Mouse (Mus musculus) hindbrain, embryonic 15.5 days (tissue): ENCODE measurements at regions not wholly inside any gene's neighbourhood (a gene's known extent, or its start where the extent isn't known, plus 50 kb on each side); places are given as distances from the start of the nearest gene placed in this dataset.
"Not testable (repeated sequence)": the region's sequence is repeated elsewhere in the genome, so short reads cannot be mapped to it uniquely, and the experiment has no call there.

Experiments
- ATAC-seq: fragments of 200-750 bp; cut with Nextera tagmentation; 2 replicates; pipeline ENCODE4 v1.8.0; 2017; ENCODE audit warnings: low read depth, moderate number of reproducible peaks, moderate TSS enrichment; ENCODE audit not compliant: low FRiP score
- H3K27ac ChIP-seq: fragments of 300-500 bp; sonication (generic); replicated peaks from 2 replicates; pipeline ENCODE4 v1.5.1; 2015; ENCODE audit warnings: mild to moderate bottlenecking, inconsistent platforms
- H3K27me3 ChIP-seq: fragments of 300-500 bp; sonication (generic); 2 replicates; pipeline ENCODE4 v1.6.1; 2015; ENCODE audit warnings: control low read depth, inconsistent platforms
- H3K36me3 ChIP-seq: fragments of 300-500 bp; sonication (generic); 2 replicates; pipeline ENCODE4 v1.6.1; 2015; ENCODE audit warnings: control low read depth, inconsistent platforms
- H3K4me1 ChIP-seq: fragments of 300-500 bp; sonication (generic); replicated peaks from 2 replicates; pipeline ENCODE4 v1.6.1; 2015; ENCODE audit warnings: control low read depth, inconsistent platforms
- H3K4me2 ChIP-seq: fragments of 300-500 bp; sonication (generic); 2 replicates; pipeline ENCODE4 v1.6.1; 2015; ENCODE audit warnings: moderate library complexity, mild to moderate bottlenecking, inconsistent platforms
- H3K4me3 ChIP-seq: fragments of 300-500 bp; sonication (generic); 2 replicates; pipeline ENCODE4 v1.5.1; 2015; ENCODE audit warnings: mild to moderate bottlenecking, inconsistent platforms
- H3K9ac ChIP-seq: fragments of 300-500 bp; sonication (generic); 2 replicates; pipeline ENCODE4 v1.6.1; 2015; ENCODE audit warnings: inconsistent platforms
- H3K9me3 ChIP-seq: fragments of 300-500 bp; sonication (generic); 2 replicates; pipeline ENCODE4 v1.6.1; 2016; ENCODE audit warnings: control low read depth, inconsistent platforms
- WGBS: fragments of 180-500 bp; shearing (Covaris S2); methylation state at CpG from one replicate; pipeline ENCODE4 v1.1.7; 2015; 5-methylcytosine and 5-hydroxymethylcytosine counted together

DNA sequence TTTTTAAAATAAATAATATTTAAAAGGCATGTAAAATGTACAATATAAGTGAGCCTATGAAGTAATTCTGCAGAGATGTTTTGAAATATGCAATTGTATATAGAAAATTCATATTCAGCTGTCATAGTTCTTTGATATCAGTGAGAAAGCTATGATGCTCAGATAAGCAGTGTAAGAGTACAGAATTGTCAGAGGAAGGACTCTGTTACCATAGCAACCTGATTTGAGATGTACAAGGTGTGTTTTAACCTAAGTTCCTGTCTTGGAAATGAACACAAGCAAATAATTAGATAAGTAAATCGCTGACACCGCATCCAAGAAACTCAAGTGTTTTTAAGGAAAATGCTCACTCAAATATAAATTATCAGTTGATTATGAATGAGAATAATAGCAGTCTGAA is 271.8 kb downstream of the Gabrg2 start:
- WGBS = 79% methylated on average over 2 of the region's 2 CpGs
- Histone ChIP-seq H3K9ac (no peak overlapping the region), H3K9me3 (no peaks in the 10 kb centered on the region), H3K36me3 (no peaks in the 10 kb centered on the region), H3K27ac (no peak overlapping the region), H3K27me3 (no peaks in the 10 kb centered on the region), H3K4me1 (no peaks in the 10 kb centered on the region), H3K4me2 (no peak overlapping the region), H3K4me3 (no peak overlapping the region)
- ATAC-seq = no peak

DNA sequence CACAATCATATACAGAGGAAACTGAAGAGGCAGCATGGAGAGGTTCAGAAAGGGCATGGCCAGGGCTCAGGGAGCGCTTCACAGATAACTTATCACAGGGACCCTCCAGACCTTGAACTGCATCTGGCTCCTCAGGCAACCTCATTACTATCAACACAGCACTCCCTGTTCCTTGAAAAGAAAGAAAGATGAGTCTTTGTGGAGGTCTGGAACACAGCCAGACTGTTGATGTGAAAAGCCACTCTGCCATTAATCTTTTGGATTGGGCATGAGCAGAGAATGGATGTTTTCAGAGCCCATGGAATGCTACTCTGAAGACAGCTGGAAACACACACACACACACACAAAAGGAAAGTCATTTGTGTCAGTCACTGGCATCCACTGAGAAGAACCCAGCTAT is 284.0 kb downstream of the Gabrg2 start:
- Histone ChIP-seq H3K9me3 (no peaks in the 10 kb centered on the region), H3K4me3 (no peak overlapping the region)
- WGBS = 69% methylated on average over 1 of the region's 1 CpGs

DNA sequence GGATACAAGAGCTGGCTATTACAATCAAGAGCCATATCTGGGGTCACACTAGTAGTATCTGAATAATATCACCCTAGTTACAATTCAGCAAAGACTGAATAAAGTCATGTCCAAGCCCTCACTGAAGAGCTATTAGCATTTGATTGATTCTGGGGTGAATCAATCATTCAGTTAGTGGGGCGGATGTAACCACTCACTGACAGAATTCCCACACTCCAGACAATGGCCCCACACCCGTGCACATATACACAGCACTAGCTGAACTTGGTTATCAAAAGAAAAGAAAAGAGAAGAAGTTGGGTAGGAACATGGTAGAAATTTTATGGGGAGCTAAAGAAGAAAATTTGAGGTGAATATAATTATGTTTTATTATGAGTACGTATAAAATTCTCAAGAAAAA is 310.0 kb downstream of the Gabrg2 start:
- WGBS = 41% methylated on average over 3 of the region's 3 CpGs
- no peak overlapping the region for H3K4me2 ChIP-seq
- no peak overlapping the region for H3K4me3 ChIP-seq
- H3K36me3 ChIP-seq = no peaks in the 10 kb centered on the region
- ATAC-seq = no peak
- H3K27ac ChIP-seq = no peak overlapping the region
- H3K27me3 ChIP-seq = no peaks in the 10 kb centered on the region
- no peaks in the 10 kb centered on the region for H3K9me3 ChIP-seq
- H3K9ac ChIP-seq = no peak overlapping the region
- H3K4me1 ChIP-seq = no peaks in the 10 kb centered on the region

More for the DNA sequence above, 284.0 kb downstream of the Gabrg2 start:
- no peak for ATAC-seq
- Histone ChIP-seq H3K36me3 (no peaks in the 10 kb centered on the region), H3K9ac (no peak overlapping the region), H3K4me1 (no peaks in the 10 kb centered on the region), H3K4me2 (no peak overlapping the region), H3K27me3 (no peaks in the 10 kb centered on the region), H3K27ac (no peak overlapping the region)

DNA sequence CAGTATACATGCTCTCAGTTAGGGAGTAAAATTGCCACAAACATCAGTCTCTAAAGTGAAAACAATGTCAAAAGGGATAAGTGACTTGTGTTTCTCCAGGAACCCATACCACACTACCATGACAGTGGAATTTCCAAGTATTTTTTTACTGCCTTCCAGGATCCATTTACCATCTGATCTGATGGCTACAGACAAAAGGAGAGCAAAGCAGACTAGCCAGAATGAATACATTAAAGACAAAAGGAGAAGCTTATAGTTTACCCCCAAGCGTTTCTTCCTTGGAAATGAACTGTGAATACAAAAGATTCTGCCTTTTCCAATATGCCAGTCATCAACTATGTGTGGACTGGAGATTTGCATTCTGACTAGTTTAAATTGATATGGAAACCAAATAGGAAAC is 317.7 kb downstream of the Gabrg2 start:
- Histone ChIP-seq H3K4me3 (no peak overlapping the region), H3K27ac (no peak overlapping the region), H3K9ac (no peak overlapping the region), H3K4me1 (no peaks in the 10 kb centered on the region), H3K9me3 (no peaks in the 10 kb centered on the region), H3K36me3 (no peaks in the 10 kb centered on the region), H3K27me3 (no peaks in the 10 kb centered on the region), H3K4me2 (no peak overlapping the region)
- 12% methylated on average over 1 of the region's 1 CpGs for WGBS
- no peak for ATAC-seq

DNA sequence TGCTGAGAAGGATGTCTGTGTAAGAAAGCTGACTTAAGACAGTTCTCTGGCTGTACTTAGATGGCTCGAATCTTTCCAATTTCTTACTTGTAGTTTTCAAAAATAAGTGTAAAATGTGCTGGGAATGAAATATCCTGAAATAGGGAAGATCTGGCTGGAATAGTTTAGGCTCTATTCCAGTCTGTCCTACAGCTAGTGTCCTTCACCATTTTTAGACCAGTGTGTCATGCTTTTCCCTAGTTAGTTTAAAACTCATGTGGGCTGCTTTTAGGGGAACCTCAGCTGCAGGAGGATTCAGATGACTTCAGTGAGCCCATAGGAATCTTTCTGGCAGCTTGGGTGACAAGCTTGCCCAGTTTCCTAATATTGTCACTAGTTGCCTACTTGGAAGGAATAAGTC is 348.1 kb downstream of the Gabrg2 start:
- WGBS = 87% methylated on average over 1 of the region's 1 CpGs
- Histone ChIP-seq H3K27ac (no peak overlapping the region), H3K9ac (no peak overlapping the region), H3K36me3 (no peaks in the 10 kb centered on the region), H3K4me2 (no peak overlapping the region), H3K4me1 (no peaks in the 10 kb centered on the region), H3K4me3 (no peak overlapping the region), H3K9me3 (no peaks in the 10 kb centered on the region), H3K27me3 (no peaks in the 10 kb centered on the region)
- ATAC-seq = no peak

DNA sequence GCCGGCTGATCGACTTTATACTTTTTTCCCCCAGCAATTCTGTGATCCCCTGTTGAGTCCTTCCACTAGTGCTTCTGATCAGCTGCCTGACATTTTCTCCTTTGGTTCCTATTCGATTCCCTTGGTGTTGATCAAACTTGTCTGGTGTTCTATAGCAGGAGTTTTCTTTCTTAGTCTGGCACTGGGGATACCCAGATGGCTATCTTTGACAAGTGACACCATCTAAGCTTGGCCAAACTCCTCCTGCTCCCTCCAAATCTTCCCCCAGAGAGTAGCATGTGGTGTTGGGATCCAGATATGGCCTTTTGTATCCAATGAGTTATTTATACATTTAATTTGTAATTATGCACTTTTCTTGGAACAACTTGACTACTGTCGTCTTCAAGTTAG is 355.2 kb downstream of the Gabrg2 start:
- WGBS = 32% methylated on average over 4 of the region's 4 CpGs
- Histone ChIP-seq H3K9ac (no peak overlapping the region), H3K4me1 (peaks cover 4% of the 10 kb centered on the region), H3K27ac (no peak overlapping the region), H3K4me2 (no peak overlapping the region), H3K36me3 (no peaks in the 10 kb centered on the region), H3K4me3 (no peak overlapping the region), H3K27me3 (no peaks in the 10 kb centered on the region), H3K9me3 (no peaks in the 10 kb centered on the region)
- 0 out of 2 replicates have a peak, but pooled peaks have one; percentile 34 for ATAC-seq

DNA sequence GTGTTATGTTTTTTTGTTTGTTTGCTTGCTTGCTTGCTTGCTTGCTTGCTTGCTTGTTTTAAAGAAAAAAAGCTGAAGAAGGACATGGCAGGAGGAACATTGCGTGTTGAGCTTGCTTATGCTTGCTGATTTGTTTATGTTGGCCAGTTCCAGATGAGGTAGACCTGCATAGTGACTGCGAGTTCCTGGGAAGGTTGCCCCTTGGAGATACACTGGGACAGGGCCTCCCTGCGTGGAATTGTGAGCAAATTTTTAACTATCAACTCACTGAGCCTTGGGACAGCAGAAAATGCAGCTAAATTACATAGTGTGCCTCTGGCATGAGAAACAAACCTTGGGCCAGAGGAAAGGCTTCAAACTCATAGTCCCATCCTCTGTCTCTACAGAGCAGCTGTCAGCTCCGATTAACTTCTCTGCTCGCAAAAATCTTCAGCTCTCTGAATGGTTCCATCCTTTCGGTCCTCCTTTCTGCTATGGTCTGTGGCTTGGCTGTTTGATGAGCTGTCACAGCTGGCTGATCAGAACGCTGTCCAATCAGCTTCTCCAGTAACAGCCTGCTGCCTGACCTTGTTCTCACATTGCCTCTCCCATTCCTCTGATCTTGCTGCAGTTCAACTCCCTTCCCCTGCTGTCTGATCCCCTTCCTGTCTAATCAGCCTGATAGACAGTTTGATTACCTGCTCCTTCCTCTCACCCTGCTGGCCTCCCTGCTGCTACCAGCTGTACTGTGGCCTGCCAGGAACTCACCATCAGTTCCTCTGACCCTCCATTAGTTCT is 355.7 kb downstream of the Gabrg2 start:
- Histone ChIP-seq H3K4me3 (no peak overlapping the region), H3K9me3 (no peaks in the 10 kb centered on the region), H3K9ac (no peak overlapping the region), H3K4me2 (no peak overlapping the region), H3K27ac (peak overlapping the region; percentile 50), H3K36me3 (no peaks in the 10 kb centered on the region), H3K27me3 (no peaks in the 10 kb centered on the region), H3K4me1 (peaks cover 4% of the 10 kb centered on the region)
- WGBS = 29% methylated on average over 7 of the region's 7 CpGs
- peak; percentile 89 for ATAC-seq

DNA sequence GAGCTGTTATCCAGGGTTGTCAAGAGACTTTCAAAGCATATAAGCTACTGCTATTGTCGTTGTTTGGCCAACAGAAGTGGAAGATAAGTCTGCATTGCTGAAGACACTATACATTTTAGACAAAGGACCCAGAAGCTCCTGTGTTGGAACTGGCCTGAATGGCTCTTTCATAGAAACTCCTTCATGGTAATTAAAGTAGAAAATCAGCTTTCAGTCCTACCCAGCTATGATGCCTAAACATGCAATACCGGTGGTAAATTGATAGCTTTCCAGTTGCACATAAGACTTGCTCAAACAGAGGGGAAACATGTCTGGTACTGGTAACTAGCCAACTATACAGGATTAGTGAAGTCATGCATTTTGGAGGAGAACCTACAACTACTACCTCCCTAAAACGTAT is 356.6 kb downstream of the Gabrg2 start:
- 30% methylated on average over 3 of the region's 3 CpGs for WGBS
- no peak for ATAC-seq
- Histone ChIP-seq H3K36me3 (no peaks in the 10 kb centered on the region), H3K4me1 (peaks cover 4% of the 10 kb centered on the region), H3K27me3 (no peaks in the 10 kb centered on the region), H3K9me3 (no peaks in the 10 kb centered on the region), H3K9ac (no peak overlapping the region), H3K4me3 (no peak overlapping the region), H3K4me2 (no peak overlapping the region), H3K27ac (no peak overlapping the region; the same call in 1 of the 2 replicates)

DNA sequence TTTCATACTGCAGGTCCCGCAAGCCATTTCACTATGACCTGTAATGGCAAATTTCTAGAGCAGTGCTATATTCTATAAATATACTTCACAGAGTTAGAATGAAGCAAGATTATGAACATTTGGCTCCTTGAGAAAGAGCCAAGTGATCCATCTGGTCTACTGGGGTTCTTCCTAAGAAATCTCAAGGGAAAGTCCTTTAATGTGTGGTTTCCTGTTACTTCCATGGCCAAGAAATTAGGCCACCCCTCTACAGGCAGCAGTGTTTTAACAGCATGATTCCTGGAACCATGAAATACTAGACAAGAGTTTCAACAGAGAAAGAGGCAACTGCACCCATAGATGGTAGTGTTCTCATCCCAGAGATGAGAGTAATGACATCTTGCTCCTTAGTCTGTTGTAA is 401.7 kb downstream of the Gabrg2 start:
- H3K27ac ChIP-seq = no peak overlapping the region
- H3K9me3 ChIP-seq = no peaks in the 10 kb centered on the region
- no peak overlapping the region for H3K4me2 ChIP-seq
- H3K9ac ChIP-seq = no peak overlapping the region
- 86% methylated on average over 1 of the region's 1 CpGs for WGBS
- H3K4me3 ChIP-seq = no peak overlapping the region
- no peaks in the 10 kb centered on the region for H3K36me3 ChIP-seq
- H3K27me3 ChIP-seq = no peaks in the 10 kb centered on the region
- ATAC-seq = no peak
- H3K4me1 ChIP-seq = no peaks in the 10 kb centered on the region

DNA sequence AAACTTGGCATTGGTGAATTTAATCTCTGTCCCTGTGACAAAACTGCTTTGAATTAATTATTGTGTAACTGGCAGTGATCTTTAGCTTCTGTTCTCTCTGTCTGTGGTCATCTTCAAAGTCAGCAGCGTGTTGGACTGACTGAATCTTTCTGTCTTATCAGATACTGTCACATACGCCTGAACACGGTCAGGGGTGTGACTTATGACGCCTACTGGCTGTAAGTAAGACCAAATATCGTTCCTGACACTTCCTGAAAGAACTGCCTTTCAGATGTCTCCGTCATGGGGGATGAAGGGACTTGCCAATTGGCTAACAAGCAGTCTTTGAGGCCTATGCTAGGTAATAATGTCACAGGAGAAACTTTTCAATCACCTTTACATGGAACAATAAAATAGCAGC is 402.2 kb downstream of the Gabrg2 start:
- Histone ChIP-seq H3K4me1 (no peaks in the 10 kb centered on the region), H3K4me2 (no peak overlapping the region), H3K9me3 (no peaks in the 10 kb centered on the region), H3K27me3 (no peaks in the 10 kb centered on the region), H3K27ac (no peak overlapping the region), H3K4me3 (no peak overlapping the region), H3K36me3 (no peaks in the 10 kb centered on the region), H3K9ac (no peak overlapping the region)
- 75% methylated on average over 6 of the region's 6 CpGs for WGBS
- ATAC-seq = no peak

DNA sequence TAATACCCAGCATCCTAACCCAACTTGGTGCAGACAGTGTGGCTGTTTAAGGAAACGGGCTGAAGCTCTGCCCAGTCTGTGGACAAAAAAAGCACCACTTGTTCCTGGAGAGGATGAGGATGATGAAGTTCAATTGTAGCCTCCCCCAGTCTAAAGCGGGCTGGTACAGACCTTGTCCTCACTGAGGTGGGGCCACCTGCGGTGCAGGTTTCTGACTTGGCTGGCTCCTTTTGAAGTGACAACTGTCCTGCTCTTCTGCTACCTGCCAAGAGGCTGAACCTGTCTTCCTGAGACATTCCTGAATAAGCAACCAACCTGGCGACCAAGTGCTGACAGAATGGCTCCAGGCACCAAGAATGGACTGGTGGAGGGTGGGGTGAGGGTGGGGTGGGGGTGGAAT is 409.2 kb downstream of the Gabrg2 start:
- not testable (repeated sequence) for H3K4me3 ChIP-seq, H3K9ac ChIP-seq, H3K4me2 ChIP-seq, H3K36me3 ChIP-seq, ATAC-seq, H3K27ac ChIP-seq, H3K4me1 ChIP-seq, H3K27me3 ChIP-seq, H3K9me3 ChIP-seq
- WGBS = 78% methylated on average over 4 of the region's 4 CpGs
